Mouse (Mus musculus) lung, embryonic 14.5 days (tissue): Measurements from ENCODE around the gene Gm47985. TPM values are rescaled to one million over a fixed set of nuclear protein-coding genes. Genes with fewer than 3 reads are reported as not detected.
"Not testable (repeated sequence)": the region's sequence is repeated elsewhere in the genome, so short reads cannot be mapped to it uniquely, and the experiment has no call there.

Experiments
- ATAC-seq: fragments of 200-750 bp; cut with Nextera tagmentation; 2 replicates; pipeline ENCODE4 v1.8.0; 2017; ENCODE audit warnings: mild to moderate bottlenecking, moderate TSS enrichment, moderate library complexity; ENCODE audit not compliant: insufficient read depth
- DNase-seq: peaks from one replicate; pipeline ENCODE4 v3.0.0-alpha.2; 2015
- H3K27ac ChIP-seq: fragments of 300-500 bp; sonication (generic); 2 replicates; pipeline ENCODE4 v1.5.1; 2014; ENCODE audit warnings: low read depth, mild to moderate bottlenecking, moderate library complexity
- H3K27me3 ChIP-seq: fragments of 300-500 bp; sonication (generic); 2 replicates; pipeline ENCODE4 v1.6.1; 2014; ENCODE audit warnings: low read length, control low read depth; ENCODE audit not compliant: insufficient read depth
- H3K36me3 ChIP-seq: fragments of 300-500 bp; sonication (generic); 2 replicates; pipeline ENCODE4 v1.6.1; 2014; ENCODE audit warnings: control low read depth; ENCODE audit not compliant: insufficient read depth
- H3K4me1 ChIP-seq: fragments of 300-500 bp; sonication (generic); 2 replicates; pipeline ENCODE4 v1.6.1; 2014; ENCODE audit warnings: antibody characterized with exemption, control low read depth; ENCODE audit not compliant: insufficient read depth
- H3K4me2 ChIP-seq: fragments of 300-500 bp; sonication (generic); 2 replicates; pipeline ENCODE4 v1.6.1; 2014; ENCODE audit warnings: mild to moderate bottlenecking
- H3K4me3 ChIP-seq: fragments of 300-500 bp; sonication (generic); 2 replicates; pipeline ENCODE4 v1.5.1; 2014; ENCODE audit warnings: low read depth, low read length
- H3K9ac ChIP-seq: fragments of 300-500 bp; sonication (generic); 2 replicates; pipeline ENCODE4 v1.6.1; 2014
- H3K9me3 ChIP-seq: fragments of 300-500 bp; sonication (generic); 2 replicates; pipeline ENCODE4 v1.6.1; 2016; ENCODE audit warnings: low read depth, low read length, control low read depth
- CTCF ChIP-seq: IDR thresholded peaks from 2 replicates; pipeline ENCODE4 v1.5.1; 2016; ENCODE audit warnings: antibody characterized with exemption, low read depth
- WGBS: fragments of 180-500 bp; shearing (Covaris S2); extraction: QIAGEN DNeasy Blood & Tissue Kit; methylation state at CpG from one replicate; pipeline ENCODE4 v1.1.7; 2014; 5-methylcytosine and 5-hydroxymethylcytosine counted together
- polyA plus RNA-seq: library from polyadenylated mRNA; unstranded; fragments of >200 nt; fragmentation: Nextera tagmentation; extraction: Ambion mirVana; gene quantifications from 2 replicates; pipeline ENCODE4 v1.2.1, GENCODE M21; 2014

Gene Gm47985
- polyA plus RNA-seq, 1 experiment from 2014 or later = not detected

GRCm38 (mm10) chr1:151200620-151201019, 18.3 kb downstream of the Gm47985 start:
- H3K4me3 ChIP-seq, H3K27me3 ChIP-seq, H3K4me1 ChIP-seq, H3K9ac ChIP-seq, H3K9me3 ChIP-seq, H3K4me2 ChIP-seq, ATAC-seq, H3K36me3 ChIP-seq, DNase-seq, H3K27ac ChIP-seq: not testable (repeated sequence)

- not testable (repeated sequence) for H3K27me3 ChIP-seq, H3K4me3 ChIP-seq, H3K36me3 ChIP-seq, DNase-seq, H3K4me1 ChIP-seq, H3K9ac ChIP-seq, ATAC-seq, H3K27ac ChIP-seq, H3K9me3 ChIP-seq, H3K4me2 ChIP-seq
- WGBS = 57% methylated on average over 3 of the region's 5 CpGs
These were observed 20.4 kb downstream of the Gm47985 start for GRCm38 (mm10) chr1:151202771-151203170.

- WGBS = no CpG with 5 or more reads among the region's 6 CpGs
These were observed 21.5 kb downstream of the Gm47985 start, which contains the start of gene 3110040M04Rik for GRCm38 (mm10) chr1:151203818-151204217. Gene 3110040M04Rik (plus strand): TSS chr1:151204121.

GRCm38 (mm10) chr1:151208493-151208892, 26.2 kb downstream of the Gm47985 start:
- WGBS = 56% methylated on average over 3 of the region's 5 CpGs
- H3K4me1 ChIP-seq, ATAC-seq: not testable (repeated sequence)

More at GRCm38 (mm10) chr1:151203818-151204217, 21.5 kb downstream of the Gm47985 start, which contains the start of gene 3110040M04Rik:
- not testable (repeated sequence) for H3K27me3 ChIP-seq, H3K9ac ChIP-seq, H3K4me2 ChIP-seq, DNase-seq, H3K4me1 ChIP-seq, H3K4me3 ChIP-seq, ATAC-seq, H3K9me3 ChIP-seq, H3K36me3 ChIP-seq, H3K27ac ChIP-seq

GRCm38 (mm10) chr1:151208944-151209343, 26.6 kb downstream of the Gm47985 start:
- H3K4me1 ChIP-seq, H3K27ac ChIP-seq, H3K4me2 ChIP-seq, H3K4me3 ChIP-seq, DNase-seq, ATAC-seq, H3K9me3 ChIP-seq, H3K27me3 ChIP-seq, H3K36me3 ChIP-seq, H3K9ac ChIP-seq: not testable (repeated sequence)

More at GRCm38 (mm10) chr1:151208493-151208892, 26.2 kb downstream of the Gm47985 start:
- H3K4me3 ChIP-seq, H3K4me2 ChIP-seq, H3K27ac ChIP-seq, DNase-seq, H3K9me3 ChIP-seq, H3K27me3 ChIP-seq, H3K36me3 ChIP-seq, H3K9ac ChIP-seq: not testable (repeated sequence)

- 90% methylated on average over 4 of the region's 8 CpGs for WGBS
- not testable (repeated sequence) for H3K36me3 ChIP-seq, H3K9ac ChIP-seq, H3K27ac ChIP-seq, H3K9me3 ChIP-seq, ATAC-seq, H3K4me1 ChIP-seq, H3K27me3 ChIP-seq, H3K4me2 ChIP-seq, DNase-seq, H3K4me3 ChIP-seq
These were observed 27.6 kb downstream of the Gm47985 start, which contains the start of gene Gm47996 for GRCm38 (mm10) chr1:151209824-151210355. Gene Gm47996 (plus strand): TSS chr1:151210131.

GRCm38 (mm10) chr1:151211666-151212065, 29.3 kb downstream of the Gm47985 start:
- not testable (repeated sequence) for H3K27me3 ChIP-seq, H3K36me3 ChIP-seq, H3K9ac ChIP-seq, H3K4me2 ChIP-seq, H3K27ac ChIP-seq, DNase-seq, ATAC-seq, H3K4me3 ChIP-seq, H3K4me1 ChIP-seq, H3K9me3 ChIP-seq
- WGBS = 82% methylated on average over 5 of the region's 5 CpGs

- H3K4me3 ChIP-seq = no peak overlapping the region
- H3K9me3 ChIP-seq = no peaks in the 10 kb centered on the region
- TF ChIP-seq CTCF = no peak
- H3K27ac ChIP-seq = no peak overlapping the region
- H3K9ac ChIP-seq = no peak overlapping the region
- no peaks in the 10 kb centered on the region for H3K4me1 ChIP-seq
- H3K36me3 ChIP-seq = no peaks in the 10 kb centered on the region
- H3K27me3 ChIP-seq = no peaks in the 10 kb centered on the region
- 66% methylated on average over 2 of the region's 2 CpGs for WGBS
- ATAC-seq = no peak
- H3K4me2 ChIP-seq = no peak overlapping the region
- DNase-seq = no peak
These were observed 32.5 kb downstream of the Gm47985 start for GRCm38 (mm10) chr1:151214862-151215261.
